Mouse (Mus musculus): ENCODE results near the gene Aifm3. TPM values are rescaled to one million over a fixed set of nuclear protein-coding genes. Genes with fewer than 3 reads are reported as not detected.

Aifm3 gene
- under 1 TPM in 1 of 2 experiments, not detected in 1; 0.13 TPM for total RNA-seq (2021)
- long read RNA-seq, experiment 1: 0 reads
- long read RNA-seq, experiment 2: 0 reads

DNA sequence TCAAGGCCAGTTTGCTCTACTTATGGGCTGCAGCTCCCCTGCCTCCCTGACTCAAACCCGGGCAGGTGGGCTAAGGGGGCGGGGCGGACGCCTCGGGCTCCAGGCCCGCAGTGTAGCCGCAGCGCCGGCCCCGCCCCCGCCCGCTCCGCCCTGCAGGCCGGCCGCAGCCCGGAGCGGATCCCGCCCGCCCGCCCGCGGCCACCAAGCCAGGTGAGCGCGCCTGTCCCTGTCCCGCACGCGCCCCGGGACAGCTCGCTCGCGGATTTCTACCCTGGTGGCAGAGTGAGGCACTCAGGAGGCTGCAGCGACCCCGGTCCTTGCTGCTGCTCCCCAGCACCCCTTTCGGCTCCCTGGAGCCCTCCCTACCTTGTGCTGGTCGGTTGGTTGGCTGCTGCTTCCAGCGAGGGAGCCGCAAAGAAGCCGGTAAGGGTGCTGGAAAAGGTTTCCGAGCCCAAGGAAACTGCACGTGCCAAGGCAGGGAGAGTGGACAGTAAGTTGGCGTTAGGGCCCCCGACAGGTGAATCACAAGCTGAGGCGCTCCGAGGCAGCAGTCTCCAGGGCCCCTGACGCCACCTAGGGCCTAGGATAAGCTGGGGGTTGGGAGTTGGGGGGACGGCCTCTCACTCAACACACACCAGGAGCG lies at the start of gene Aifm3:
Gene Aifm3 (plus strand): TSS at position 143 of the 643 bp plus-strand sequence.
- intact Hi-C loops (cut with DNase I; ENCODE audit: low total_unique reads): no loop called here
- DNase-seq: no peak

DNA sequence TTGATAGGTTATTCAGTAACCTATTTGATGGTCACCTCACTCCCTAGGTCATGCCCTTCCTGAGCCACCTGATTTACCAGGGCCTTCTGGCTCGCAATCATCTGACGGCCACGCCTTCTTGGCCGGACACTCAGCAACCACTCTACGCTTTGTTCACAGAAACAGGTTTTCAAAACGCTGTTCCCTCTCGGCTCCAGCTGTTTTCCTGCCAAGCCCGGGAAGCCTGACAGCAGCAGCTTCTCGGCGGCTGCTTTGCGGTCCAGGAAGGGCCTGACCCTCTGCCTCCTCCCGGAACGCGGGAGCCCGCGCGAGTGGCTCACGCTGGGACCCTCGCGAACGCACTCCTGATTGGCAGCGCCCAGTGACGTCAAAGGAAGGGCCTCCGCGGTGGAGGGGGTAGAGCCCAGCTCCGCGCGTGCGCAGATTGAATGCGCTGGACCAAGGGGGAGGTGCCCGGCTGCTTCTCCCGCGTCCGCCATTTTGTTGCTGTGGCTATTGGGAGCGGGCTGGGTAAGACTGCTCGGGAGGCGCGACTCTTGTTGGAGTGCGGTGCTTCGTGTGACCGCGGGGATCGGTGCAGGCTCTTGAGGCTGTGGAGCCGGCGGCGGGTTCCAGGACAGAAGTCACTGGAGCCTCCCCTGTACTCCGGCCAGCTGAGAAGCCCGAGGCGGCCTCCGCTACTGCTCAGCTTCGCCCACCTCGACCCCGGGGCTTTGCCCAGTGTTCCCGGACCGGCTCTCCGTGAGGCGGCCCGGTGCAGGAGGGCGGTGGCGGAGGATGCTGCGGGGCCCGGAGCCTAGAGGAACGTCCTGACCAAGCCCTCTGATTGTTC lies 37.7 kb upstream of the Aifm3 start, which contains the start of gene Crkl:
Gene Crkl (plus strand): TSS at position 447 of the 832 bp plus-strand sequence.
- intact Hi-C loops (cut with DNase I; ENCODE audit: low total_unique reads): no loop called here
- DNase-seq: peak; percentile 99

DNA sequence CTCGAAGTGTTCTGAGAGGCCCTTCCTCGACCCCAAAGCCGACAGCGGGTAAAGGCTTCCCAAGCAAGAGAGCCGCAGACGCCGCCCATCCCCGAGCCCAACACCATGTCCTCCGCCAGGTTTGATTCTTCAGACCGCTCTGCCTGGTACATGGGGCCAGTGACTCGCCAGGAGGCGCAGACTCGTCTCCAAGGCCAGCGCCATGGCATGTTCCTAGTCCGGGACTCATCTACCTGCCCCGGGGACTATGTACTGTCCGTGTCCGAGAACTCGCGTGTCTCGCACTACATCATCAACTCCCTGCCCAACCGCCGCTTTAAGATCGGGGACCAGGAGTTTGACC lies 37.1 kb upstream of the Aifm3 start:
- intact Hi-C loops (cut with DNase I; ENCODE audit: low total_unique reads): no loop called here
- peak; percentile 39 for DNase-seq

DNA sequence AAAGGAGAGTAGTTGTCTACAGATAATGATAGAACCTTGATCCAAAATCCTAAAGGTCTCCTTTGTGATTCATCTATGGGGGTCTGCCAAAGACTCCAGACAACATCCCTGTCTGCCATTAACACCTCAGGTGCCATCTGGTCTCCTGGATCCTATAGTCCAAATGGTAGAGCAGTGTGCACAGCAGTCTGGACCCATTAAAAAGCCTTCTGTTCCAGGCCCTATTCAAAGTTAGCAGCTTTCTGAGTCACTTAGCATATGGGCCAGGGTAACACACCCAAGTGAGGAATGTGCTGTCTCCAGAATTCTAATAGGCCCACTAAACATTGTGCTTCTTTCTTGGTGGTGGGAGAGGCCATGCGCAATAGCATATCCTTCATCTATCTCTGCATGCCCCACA lies 32.5 kb upstream of the Aifm3 start:
- intact Hi-C loops (cut with DNase I; ENCODE audit: low total_unique reads): no loop called here
- no peak for DNase-seq

DNA sequence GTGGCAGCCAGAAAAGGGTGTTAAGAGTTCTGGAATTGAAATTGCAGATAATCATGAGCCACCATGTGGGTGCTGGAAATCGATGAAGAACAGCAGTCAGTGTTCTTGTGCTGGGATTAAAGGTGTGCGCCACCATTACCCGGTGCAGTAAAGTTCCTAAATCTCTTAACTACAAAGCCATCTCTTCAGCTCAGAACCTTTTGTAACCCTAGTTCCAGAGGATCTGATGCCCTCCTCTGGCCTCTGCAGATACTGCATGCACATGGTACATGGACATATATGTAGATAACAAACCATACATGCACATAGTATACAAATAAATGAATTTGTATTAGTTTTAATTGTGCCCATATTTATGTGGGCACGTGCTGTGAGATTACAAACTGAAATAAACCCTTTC lies 29.2 kb upstream of the Aifm3 start:
- no peak for DNase-seq
- intact Hi-C loops (cut with DNase I; ENCODE audit: low total_unique reads): no loop called here

DNA sequence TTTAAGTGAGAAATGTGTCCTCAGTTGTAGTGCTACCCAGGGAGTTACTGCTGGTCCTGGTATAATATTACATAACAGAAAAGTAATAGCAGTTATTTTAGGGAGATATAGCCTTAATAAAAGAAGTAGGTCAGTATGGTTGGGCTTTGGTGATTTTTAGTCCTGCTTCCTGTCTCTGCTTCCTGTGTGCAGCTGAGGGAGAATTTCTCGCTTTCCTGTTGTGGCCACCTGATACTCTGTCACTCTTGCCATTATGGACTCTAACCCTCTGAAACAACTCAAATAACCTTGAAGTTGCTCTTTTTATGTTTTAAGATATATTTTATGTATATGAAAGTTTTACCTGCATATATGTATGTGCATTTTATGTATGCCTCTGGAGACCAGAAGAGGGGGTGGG lies 27.8 kb upstream of the Aifm3 start:
- intact Hi-C loops (cut with DNase I; ENCODE audit: low total_unique reads): no loop called here
- no peak for DNase-seq

DNA sequence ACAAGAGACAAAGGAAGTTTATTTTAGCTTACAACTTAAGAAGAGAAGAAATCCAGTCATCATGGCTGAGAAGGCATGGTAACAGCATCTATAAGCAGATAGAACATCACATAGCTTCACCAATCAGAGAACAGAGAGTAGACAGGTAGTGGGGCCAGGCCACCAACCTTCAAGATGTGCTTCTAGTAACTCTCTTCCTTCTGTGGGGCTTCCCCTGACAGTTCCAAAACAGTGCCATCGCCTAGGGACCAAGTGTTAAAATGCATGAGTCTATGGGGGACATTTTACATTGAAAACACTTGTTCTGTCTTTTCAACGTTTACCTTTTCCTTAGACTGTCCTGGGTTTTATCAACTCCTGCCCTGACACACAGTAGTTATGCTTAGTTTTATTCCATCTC lies 26.2 kb upstream of the Aifm3 start:
- DNase-seq: no peak
- intact Hi-C loops (cut with DNase I; ENCODE audit: low total_unique reads): no loop called here

DNA sequence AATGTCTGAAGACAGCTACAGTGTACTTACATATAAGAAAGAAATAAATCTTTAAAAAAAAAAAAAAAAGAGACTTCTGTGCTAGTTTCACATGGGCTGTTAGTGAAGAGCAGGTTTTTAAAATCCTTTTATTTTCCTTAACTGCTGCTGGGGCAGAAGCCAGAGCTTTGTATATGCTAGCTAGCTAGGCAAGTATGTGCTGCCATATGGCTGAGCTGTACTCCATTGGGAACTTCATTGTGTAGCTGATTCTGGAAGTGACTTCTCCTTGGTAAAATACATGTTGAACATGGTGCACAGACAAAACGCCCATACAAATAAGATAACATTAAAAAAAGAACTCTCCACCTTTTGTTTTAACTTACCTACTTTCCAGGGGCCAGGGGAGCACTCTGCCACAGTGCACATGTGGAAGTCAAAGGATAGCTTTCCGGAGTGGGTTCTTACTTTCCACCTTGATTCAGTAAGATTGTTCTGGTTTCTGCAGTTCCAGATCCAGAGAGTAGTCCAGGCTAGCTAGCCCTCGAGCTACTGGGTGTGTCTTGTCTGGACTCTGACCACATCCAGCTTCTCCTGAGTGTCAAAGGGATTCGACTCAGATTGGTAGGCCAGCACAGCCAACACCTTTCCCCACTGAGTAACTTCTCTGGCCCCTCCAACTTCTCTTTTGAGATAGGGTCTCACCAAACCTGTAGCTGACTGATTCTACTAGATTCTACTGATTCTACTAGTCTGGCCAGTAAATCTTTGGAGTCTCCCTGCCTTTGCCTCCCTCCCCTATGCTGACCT lies 22.3 kb upstream of the Aifm3 start:
- intact Hi-C loops (cut with DNase I; ENCODE audit: low total_unique reads): no loop called here
- DNase-seq: no peak

DNA sequence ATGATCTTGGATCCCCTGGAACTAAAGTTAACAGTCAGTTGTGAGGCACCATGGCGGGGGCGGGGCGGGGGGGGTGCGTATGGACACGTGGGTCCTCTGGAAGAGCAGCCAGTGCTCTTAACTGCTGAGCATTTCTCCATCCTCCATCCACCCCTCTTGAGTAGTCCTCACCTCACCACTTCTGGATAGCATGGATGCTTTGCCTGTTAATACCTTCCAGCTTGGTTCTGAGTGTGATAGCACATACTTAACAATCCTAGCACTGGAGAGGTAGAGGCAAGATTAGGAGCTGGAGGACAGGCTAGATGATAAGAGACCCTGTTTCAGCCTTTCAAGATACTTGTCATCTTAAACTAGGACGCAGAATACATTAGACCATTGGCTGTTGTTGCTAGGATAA lies 16.9 kb upstream of the Aifm3 start:
- intact Hi-C loops (cut with DNase I; ENCODE audit: low total_unique reads): no loop called here
- no peak for DNase-seq

DNA sequence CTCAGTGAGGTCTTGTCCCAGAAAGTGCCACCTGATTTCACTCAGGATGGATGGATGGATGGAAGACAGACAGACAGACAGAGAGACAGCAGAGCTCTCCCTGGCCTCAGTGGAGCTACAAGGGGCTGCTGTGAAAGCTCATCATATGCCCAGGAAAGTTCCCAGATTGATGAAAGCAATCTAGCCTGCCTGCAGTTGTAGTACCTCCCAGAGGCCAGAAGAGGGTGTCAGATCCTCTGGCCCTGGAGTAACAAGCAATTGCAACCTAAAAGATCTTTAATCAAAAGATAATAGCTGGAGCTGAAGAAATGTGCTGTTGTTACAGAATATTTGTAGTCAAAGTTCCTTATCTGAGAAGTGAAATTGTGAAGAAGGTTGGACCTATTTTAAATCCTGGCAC lies 15.3 kb upstream of the Aifm3 start:
- intact Hi-C loops (cut with DNase I; ENCODE audit: low total_unique reads): no loop called here
- no peak for DNase-seq

DNA sequence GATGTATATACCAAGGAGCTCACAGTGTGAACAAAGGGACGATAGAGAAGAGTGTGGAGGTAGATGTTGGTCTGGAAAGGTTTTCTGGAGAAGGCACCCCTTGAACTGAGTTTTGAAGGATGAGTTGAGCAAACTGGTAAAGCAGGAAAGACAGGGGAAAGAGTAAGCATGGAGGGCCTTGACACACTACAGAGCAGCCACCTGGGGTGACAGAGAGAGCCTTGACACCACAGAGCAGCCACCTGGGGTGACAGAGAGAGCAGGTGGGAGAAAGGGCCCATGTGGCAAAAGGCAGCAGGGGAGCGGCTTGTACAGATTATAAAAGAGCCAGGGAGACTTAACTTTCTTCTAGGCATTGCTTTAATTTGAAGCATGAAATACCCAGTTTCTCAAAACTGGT lies 14.7 kb upstream of the Aifm3 start:
- intact Hi-C loops (cut with DNase I; ENCODE audit: low total_unique reads): no loop called here
- no peak for DNase-seq

DNA sequence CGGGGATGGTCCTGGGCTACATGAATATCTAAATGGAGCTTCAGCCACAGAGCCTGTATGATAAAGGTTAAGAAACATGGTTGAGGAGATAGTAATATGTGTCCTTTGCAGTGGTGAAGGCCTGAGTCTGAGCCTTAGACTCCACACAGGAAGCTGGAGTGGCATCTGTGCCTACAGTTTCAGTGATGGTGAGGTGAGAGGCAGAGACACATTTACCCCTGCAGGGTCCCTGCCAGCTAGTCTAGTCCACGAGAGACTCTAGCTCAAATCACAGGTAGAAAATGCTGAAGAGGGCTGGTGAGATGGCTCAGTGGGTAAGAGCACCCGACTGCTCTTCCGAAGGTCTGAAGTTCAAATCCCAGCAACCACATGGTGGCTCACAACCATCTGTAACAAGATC lies 14.1 kb upstream of the Aifm3 start:
- intact Hi-C loops (cut with DNase I; ENCODE audit: low total_unique reads): no loop called here
- DNase-seq: no peak

DNA sequence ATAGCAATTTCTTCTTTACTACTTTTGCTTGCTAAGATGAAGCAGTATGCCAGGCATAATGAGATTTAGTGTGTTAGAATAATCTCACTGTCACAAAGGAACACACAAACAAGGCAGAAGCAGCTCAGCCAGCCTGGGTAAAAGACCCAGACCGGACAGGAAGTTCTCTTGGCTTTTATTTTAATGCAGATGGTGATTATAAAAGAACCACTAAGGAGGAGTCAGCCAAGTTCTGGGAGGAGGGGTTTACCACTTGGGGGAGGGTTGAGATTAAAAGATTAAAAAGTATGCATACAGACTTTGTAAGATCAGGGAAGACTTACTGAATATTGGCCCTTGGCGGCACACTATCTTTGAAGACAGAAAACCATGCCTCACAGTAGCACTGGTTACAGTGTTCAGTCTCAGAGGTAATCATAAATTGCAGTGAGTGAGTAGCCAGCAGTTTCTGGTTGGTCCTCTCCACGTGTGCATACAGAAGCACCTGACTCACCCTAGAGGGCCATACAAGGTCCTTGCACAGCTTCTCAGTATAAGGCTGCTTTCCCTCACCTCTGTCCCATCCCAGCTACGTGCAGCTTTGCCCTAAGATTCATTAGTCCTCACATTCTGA lies 11.0 kb upstream of the Aifm3 start:
- intact Hi-C loops (cut with DNase I; ENCODE audit: low total_unique reads): no loop called here
- DNase-seq: no peak

DNA sequence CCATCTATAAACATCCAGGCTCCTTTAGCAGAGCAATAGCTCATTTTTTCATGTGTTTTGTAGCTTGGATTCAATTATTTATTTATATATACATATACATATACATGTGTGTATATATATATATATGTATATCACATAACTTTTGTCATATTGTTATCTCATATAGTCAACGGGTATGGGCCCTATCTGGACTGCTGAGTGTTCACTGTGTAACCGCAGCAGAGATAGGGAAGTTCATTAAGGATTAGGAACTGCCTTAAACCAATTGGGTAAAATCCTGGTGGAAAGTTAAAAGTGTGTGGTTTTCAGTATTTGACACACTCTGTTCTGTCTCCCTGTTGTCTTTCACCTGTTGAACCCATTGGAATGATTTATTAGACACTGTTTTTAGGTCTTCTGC lies 7.9 kb upstream of the Aifm3 start:
- intact Hi-C loops (cut with DNase I; ENCODE audit: low total_unique reads): no loop called here
- DNase-seq: no peak

DNA sequence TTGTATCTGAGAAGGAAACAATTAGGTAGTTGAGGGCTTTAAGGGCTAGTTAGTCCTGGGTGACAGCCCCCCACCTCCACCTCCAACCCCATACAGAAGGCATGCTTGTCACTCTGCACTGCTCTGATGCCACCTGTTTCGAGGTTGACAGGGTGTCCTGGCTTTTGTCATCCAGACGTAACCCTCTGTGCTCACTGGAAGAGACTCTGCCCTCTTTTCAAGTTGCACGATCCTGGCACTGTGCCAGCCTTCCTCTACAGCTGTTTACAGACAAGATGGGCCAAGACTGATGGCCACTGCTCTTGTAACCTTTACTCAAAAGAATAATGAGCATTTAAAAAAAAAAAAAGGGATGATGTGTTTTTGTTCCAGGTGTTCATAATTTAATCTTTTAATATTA lies 2.9 kb upstream of the Aifm3 start:
- intact Hi-C loops (cut with DNase I; ENCODE audit: low total_unique reads): no loop called here
- DNase-seq: peak; percentile 40

DNA sequence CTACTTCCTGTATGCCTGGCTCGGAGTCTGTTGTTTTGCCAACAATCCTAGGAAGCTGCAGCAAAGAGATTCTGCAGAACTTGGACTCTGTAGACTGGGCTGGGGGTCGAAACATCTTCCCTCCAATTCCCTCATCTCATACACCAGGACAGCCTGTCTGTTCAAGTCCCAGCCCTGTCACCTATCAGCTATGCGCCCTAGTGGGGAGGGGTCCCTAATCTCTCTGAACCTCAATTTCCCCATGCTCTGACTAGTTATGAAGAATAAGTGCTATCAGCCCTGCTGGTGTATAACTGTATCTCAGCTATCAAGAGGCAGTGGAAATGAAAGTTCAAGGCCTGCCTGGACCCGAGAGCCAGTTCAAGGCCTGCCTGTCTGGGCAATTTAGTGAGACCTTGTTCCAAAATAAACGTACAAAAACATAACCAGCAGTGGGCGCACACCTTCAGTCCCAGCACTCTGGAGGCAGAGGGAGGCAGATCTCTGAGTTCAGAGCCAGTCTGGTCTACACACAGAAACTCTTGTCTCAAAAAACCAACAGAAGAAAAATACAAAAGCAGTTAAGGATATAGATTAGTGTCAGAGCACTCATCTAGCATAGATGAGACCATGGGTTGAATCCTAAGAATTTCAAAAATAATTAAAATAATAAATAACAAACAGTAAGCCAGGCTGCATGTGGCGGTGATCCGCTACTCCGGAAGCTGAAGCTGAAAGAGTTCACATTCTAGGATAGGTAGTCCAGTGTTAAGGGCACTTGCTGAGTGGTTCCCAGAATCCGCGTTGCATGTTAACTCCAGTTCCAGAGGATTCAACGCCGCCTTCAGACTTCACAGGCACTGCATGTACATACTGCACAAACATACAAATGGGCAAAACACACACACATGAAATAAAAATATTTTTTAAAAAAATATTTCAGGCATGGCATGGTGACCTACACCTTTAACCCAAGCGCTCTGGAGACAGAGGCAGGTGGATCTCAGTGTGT lies 638 bp upstream of the Aifm3 start:
- intact Hi-C loops (cut with DNase I; ENCODE audit: low total_unique reads): no loop called here
- DNase-seq: no peak

DNA sequence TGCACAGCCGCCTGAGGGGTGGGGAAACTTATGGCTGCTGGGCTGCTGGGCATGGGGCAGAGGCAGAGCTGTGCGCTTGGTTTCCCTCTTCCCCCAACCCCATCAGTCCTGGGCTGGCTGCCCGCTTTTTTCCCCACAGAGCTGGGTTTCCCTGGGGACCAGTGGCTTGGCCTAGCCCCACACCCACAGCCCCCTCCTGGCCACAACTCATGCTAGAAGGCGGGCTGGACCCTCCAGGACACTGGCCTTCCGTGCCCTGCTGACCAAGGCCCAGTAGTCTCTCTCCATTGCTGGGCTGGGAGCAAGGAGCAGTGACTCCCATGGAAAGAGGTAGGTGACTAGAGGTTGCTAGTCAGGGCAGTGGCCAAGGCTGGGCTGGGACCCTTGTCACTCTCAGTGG lies 1.7 kb downstream of the Aifm3 start:
- no peak for DNase-seq
- intact Hi-C loops (cut with DNase I; ENCODE audit: low total_unique reads): no loop called here

DNA sequence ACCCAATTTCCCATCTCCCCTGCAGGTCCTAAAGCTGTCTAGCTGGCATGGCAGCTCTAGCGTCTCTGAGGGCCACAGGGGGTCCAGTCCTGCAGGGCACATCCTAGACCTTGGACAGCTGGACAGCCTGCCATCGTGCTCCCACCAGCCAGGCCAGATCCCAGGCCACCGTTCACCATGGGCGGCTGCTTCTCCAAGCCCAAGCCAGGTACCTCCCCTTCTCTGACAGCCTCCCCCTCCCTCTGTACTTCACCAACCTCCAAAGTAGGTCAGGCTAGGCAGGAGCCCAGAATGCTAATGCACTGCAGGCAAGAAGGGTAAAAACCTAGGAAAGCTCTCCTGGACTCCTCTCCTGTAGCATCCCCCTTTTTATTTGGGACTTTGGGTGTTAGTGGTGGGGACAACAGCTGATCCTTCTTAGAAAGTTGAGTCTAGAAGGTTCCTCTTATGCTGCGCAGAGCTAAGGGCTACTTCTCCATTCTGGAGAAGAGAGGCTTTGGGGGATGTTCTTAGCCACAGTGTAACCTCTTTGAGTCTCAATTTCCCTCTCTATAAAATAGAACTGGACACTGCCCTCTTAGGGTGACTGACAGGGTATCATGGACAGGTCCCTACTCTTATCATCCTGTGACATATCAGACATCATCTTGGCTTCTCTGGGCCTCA lies 2.6 kb downstream of the Aifm3 start:
- intact Hi-C loops (cut with DNase I; ENCODE audit: low total_unique reads): no loop called here
- DNase-seq: no peak
